Mouse (Mus musculus) MEL-GATA-1-ER (cell line): ENCODE measurements around the gene Tmem141.

Source experiments
- DNase-seq: peaks from one replicate; pipeline ENCODE4 v3.0.0-alpha.2; 2012; ENCODE audit warnings: low read depth; ENCODE audit errors: extremely low read depth

The Tmem141 gene

GRCm38 (mm10) chr2:25621229-25622200, at the start of gene Tmem141:
TSS of gene Tmem141 (minus strand) at chr2:25622005.
- peak; percentile 65 for DNase-seq

- no peak for DNase-seq
Observed at GRCm38 (mm10) chr2:25666516-25666915, 44.7 kb upstream of the Tmem141 start.

- DNase-seq = no peak
Observed at GRCm38 (mm10) chr2:25664125-25664524, 42.3 kb upstream of the Tmem141 start.

GRCm38 (mm10) chr2:25663511-25663910, 41.7 kb upstream of the Tmem141 start:
- peak; percentile 28 for DNase-seq

- no peak for DNase-seq
Observed at GRCm38 (mm10) chr2:25661245-25661970, 39.6 kb upstream of the Tmem141 start.

GRCm38 (mm10) chr2:25660279-25660678, 38.5 kb upstream of the Tmem141 start:
- no peak for DNase-seq

- DNase-seq = no peak
Observed at GRCm38 (mm10) chr2:25657652-25658051, 35.8 kb upstream of the Tmem141 start, which contains the start of gene Lcn5. TSS of gene Lcn5 (plus strand) at chr2:25657952.

- no peak for DNase-seq
Observed at GRCm38 (mm10) chr2:25657246-25657645, 35.4 kb upstream of the Tmem141 start.

GRCm38 (mm10) chr2:25656691-25657090, 34.9 kb upstream of the Tmem141 start:
- no peak for DNase-seq

GRCm38 (mm10) chr2:25654502-25654901, 32.7 kb upstream of the Tmem141 start:
- DNase-seq = no peak

GRCm38 (mm10) chr2:25652902-25653301, 31.1 kb upstream of the Tmem141 start, which contains the start of gene Lcn8:
TSS of gene Lcn8 (plus strand) at chr2:25653120.
- DNase-seq = no peak

- no peak for DNase-seq
Observed at GRCm38 (mm10) chr2:25639890-25640289, 18.1 kb upstream of the Tmem141 start.

- no peak for DNase-seq
Observed at GRCm38 (mm10) chr2:25634046-25634445, 12.2 kb upstream of the Tmem141 start.

- no peak for DNase-seq
Observed at GRCm38 (mm10) chr2:25633616-25634015, 11.8 kb upstream of the Tmem141 start.

GRCm38 (mm10) chr2:25628738-25629137, 6.9 kb upstream of the Tmem141 start:
- DNase-seq = no peak

- DNase-seq = no peak
Observed at GRCm38 (mm10) chr2:25627811-25628210, 6.0 kb upstream of the Tmem141 start, which contains the start of gene Fcna. TSS of gene Fcna (minus strand) at chr2:25628030.

GRCm38 (mm10) chr2:25625986-25626385, 4.2 kb upstream of the Tmem141 start:
- DNase-seq = no peak

GRCm38 (mm10) chr2:25620852-25621228, 965 bp downstream of the Tmem141 start:
- no peak for DNase-seq

GRCm38 (mm10) chr2:25620386-25620785, 1.4 kb downstream of the Tmem141 start:
- peak; percentile 36 for DNase-seq

- DNase-seq = no peak
Observed at GRCm38 (mm10) chr2:25617578-25617977, 4.2 kb downstream of the Tmem141 start, which contains the start of gene Ccdc183. TSS of gene Ccdc183 (minus strand) at chr2:25617678.

GRCm38 (mm10) chr2:25616398-25616797, 5.4 kb downstream of the Tmem141 start:
- no peak for DNase-seq

GRCm38 (mm10) chr2:25608671-25609070, 13.1 kb downstream of the Tmem141 start:
- no peak for DNase-seq
